Mouse (Mus musculus) hindbrain, postnatal 0 days (tissue): ENCODE data around the gene Timp3. TPM values are rescaled to one million over a fixed set of nuclear protein-coding genes. Genes with fewer than 3 reads are reported as not detected.

Source experiments
- ATAC-seq: fragments of 200-750 bp; cut with Nextera tagmentation; 2 replicates; pipeline ENCODE4 v1.8.0; 2017; ENCODE audit warnings: mild to moderate bottlenecking, moderate TSS enrichment, moderate library complexity
- DNase-seq: peaks from one replicate; pipeline ENCODE4 v3.0.0-alpha.2; 2015; ENCODE audit warnings: low spot score
- H3K27ac ChIP-seq: fragments of 300-500 bp; sonication (generic); 2 replicates; pipeline ENCODE4 v1.5.1; 2014; ENCODE audit warnings: mild to moderate bottlenecking
- H3K27me3 ChIP-seq: fragments of 300-500 bp; sonication (generic); 2 replicates; pipeline ENCODE4 v1.6.1; 2014; ENCODE audit warnings: low read length, mixed read lengths; ENCODE audit not compliant: insufficient read depth
- H3K36me3 ChIP-seq: fragments of 300-500 bp; sonication (generic); 2 replicates; pipeline ENCODE4 v1.6.1; 2014; ENCODE audit warnings: low read length, mixed read lengths; ENCODE audit not compliant: insufficient read depth
- H3K4me1 ChIP-seq: fragments of 300-500 bp; sonication (generic); 2 replicates; pipeline ENCODE4 v1.6.1; 2014; ENCODE audit warnings: antibody characterized with exemption, low read length, mixed read lengths; ENCODE audit not compliant: insufficient read depth
- H3K4me2 ChIP-seq: fragments of 300-500 bp; sonication (generic); 2 replicates; pipeline ENCODE4 v1.6.1; 2014; ENCODE audit warnings: low read depth, mild to moderate bottlenecking, low read length, moderate library complexity, mixed read lengths
- H3K4me3 ChIP-seq: fragments of 300-500 bp; sonication (generic); 2 replicates; pipeline ENCODE4 v1.5.1; 2014; ENCODE audit warnings: low read length
- H3K9ac ChIP-seq: fragments of 300-500 bp; sonication (generic); replicated peaks from 2 replicates; pipeline ENCODE4 v1.6.1; 2014; ENCODE audit warnings: mild to moderate bottlenecking, low read length, moderate library complexity, mixed read lengths
- H3K9me3 ChIP-seq: fragments of 300-500 bp; sonication (generic); 2 replicates; pipeline ENCODE4 v1.6.1; 2016; ENCODE audit warnings: low read length, mixed read lengths
- CTCF ChIP-seq: IDR thresholded peaks from 2 replicates; pipeline ENCODE4 v1.5.1; 2016; ENCODE audit warnings: antibody characterized with exemption, control low read depth, low read depth
- WGBS: fragments of 180-500 bp; shearing (Covaris S2); extraction: QIAGEN DNeasy Blood & Tissue Kit; methylation state at CpG from one replicate; pipeline ENCODE4 v1.1.7; 2014; 5-methylcytosine and 5-hydroxymethylcytosine counted together
- polyA plus RNA-seq: library from polyadenylated mRNA; unstranded; fragments of >200 nt; fragmentation: Nextera tagmentation; extraction: Ambion mirVana; gene quantifications from 2 replicates; pipeline ENCODE4 v1.2.1, GENCODE M21; 2015
- total RNA-seq: library from RNA; depleted of rRNA; stranded (reverse); fragments of >200 nt; gene quantifications from 2 replicates; pipeline ENCODE4 v1.2.3, GENCODE M21; 2014; rRNA removed

Timp3 gene
- total RNA-seq: 141 and 162 TPM in 2 replicates
- 59.7 and 60.0 TPM in 2 replicates for polyA plus RNA-seq

- Histone ChIP-seq H3K4me3 (peak within 1 kb of the TSS; percentile 60), H3K27me3 (no peaks in the 10 kb centered on the region), H3K9ac (peak within 1 kb of the TSS; percentile 53), H3K27ac (peak within 1 kb of the TSS; percentile 64), H3K4me1 (peaks cover 25% of the 10 kb centered on the region), H3K9me3 (no peaks in the 10 kb centered on the region), H3K36me3 (no peaks in the 10 kb centered on the region), H3K4me2 (peak within 1 kb of the TSS; percentile 67)
- 3% methylated on average over 64 of the region's 65 CpGs for WGBS
- no peak for TF ChIP-seq CTCF
- peak; percentile 90 for ATAC-seq
- peak; percentile 84 for DNase-seq
Observed at GRCm38 (mm10) chr10:86300293-86301116, at the start of gene Timp3. Gene Timp3 (plus strand): TSS chr10:86300372.

GRCm38 (mm10) chr10:86256221-86256620 is 44.0 kb upstream of the Timp3 start:
- Histone ChIP-seq H3K4me3 (no peak overlapping the region), H3K9ac (no peak overlapping the region), H3K36me3 (no peaks in the 10 kb centered on the region), H3K27ac (no peak overlapping the region), H3K4me1 (no peaks in the 10 kb centered on the region), H3K4me2 (no peak overlapping the region), H3K27me3 (no peaks in the 10 kb centered on the region), H3K9me3 (no peaks in the 10 kb centered on the region)
- DNase-seq (peak; percentile 72), ATAC-seq (0 out of 2 replicates have a peak, but pooled peaks have one; percentile 62)
- 51% methylated on average over 4 of the region's 4 CpGs for WGBS
- TF ChIP-seq CTCF: no peak

GRCm38 (mm10) chr10:86257045-86257444 is 43.1 kb upstream of the Timp3 start:
- DNase-seq (no peak), ATAC-seq (no peak)
- Histone ChIP-seq H3K9ac (no peak overlapping the region), H3K27me3 (no peaks in the 10 kb centered on the region), H3K4me1 (no peaks in the 10 kb centered on the region), H3K36me3 (no peaks in the 10 kb centered on the region), H3K27ac (no peak overlapping the region), H3K9me3 (no peaks in the 10 kb centered on the region), H3K4me2 (no peak overlapping the region), H3K4me3 (no peak overlapping the region)
- no peak for TF ChIP-seq CTCF
- 76% methylated on average over 3 of the region's 3 CpGs for WGBS

GRCm38 (mm10) chr10:86258046-86258445 is 42.1 kb upstream of the Timp3 start:
- DNase-seq: no peak
- H3K27ac ChIP-seq: no peak overlapping the region
- no peak overlapping the region for H3K4me3 ChIP-seq
- no peaks in the 10 kb centered on the region for H3K36me3 ChIP-seq
- H3K4me2 ChIP-seq: no peak overlapping the region
- TF ChIP-seq CTCF: no peak
- no peaks in the 10 kb centered on the region for H3K4me1 ChIP-seq
- 82% methylated on average over 4 of the region's 4 CpGs for WGBS
- 0 out of 2 replicates have a peak, but pooled peaks have one; percentile 29 for ATAC-seq
- no peaks in the 10 kb centered on the region for H3K9me3 ChIP-seq
- no peak overlapping the region for H3K9ac ChIP-seq
- H3K27me3 ChIP-seq: no peaks in the 10 kb centered on the region

GRCm38 (mm10) chr10:86258992-86259391 is 41.2 kb upstream of the Timp3 start:
- Histone ChIP-seq H3K36me3 (no peaks in the 10 kb centered on the region), H3K4me1 (no peaks in the 10 kb centered on the region), H3K9me3 (no peaks in the 10 kb centered on the region), H3K27ac (no peak overlapping the region), H3K9ac (no peak overlapping the region), H3K4me3 (no peak overlapping the region), H3K27me3 (no peaks in the 10 kb centered on the region), H3K4me2 (no peak overlapping the region)
- ATAC-seq (no peak), DNase-seq (no peak)
- TF ChIP-seq CTCF: no peak
- WGBS: 72% methylated on average over 3 of the region's 3 CpGs

GRCm38 (mm10) chr10:86261725-86262124 is 38.4 kb upstream of the Timp3 start:
- no peaks in the 10 kb centered on the region for H3K4me1 ChIP-seq
- no peak overlapping the region for H3K9ac ChIP-seq
- H3K27ac ChIP-seq: no peak overlapping the region
- no peaks in the 10 kb centered on the region for H3K36me3 ChIP-seq
- H3K4me2 ChIP-seq: no peak overlapping the region
- TF ChIP-seq CTCF: no peak
- no peaks in the 10 kb centered on the region for H3K27me3 ChIP-seq
- no peak overlapping the region for H3K4me3 ChIP-seq
- no peak for ATAC-seq
- WGBS: 75% methylated on average over 2 of the region's 2 CpGs
- no peaks in the 10 kb centered on the region for H3K9me3 ChIP-seq
- DNase-seq: no peak

GRCm38 (mm10) chr10:86264618-86265017 is 35.6 kb upstream of the Timp3 start:
- no peaks in the 10 kb centered on the region for H3K9me3 ChIP-seq
- H3K27ac ChIP-seq: no peak overlapping the region
- TF ChIP-seq CTCF: no peak
- ATAC-seq (no peak), DNase-seq (no peak)
- H3K4me2 ChIP-seq: no peak overlapping the region
- H3K4me3 ChIP-seq: no peak overlapping the region
- H3K27me3 ChIP-seq: no peaks in the 10 kb centered on the region
- H3K4me1 ChIP-seq: no peaks in the 10 kb centered on the region
- 90% methylated on average over 9 of the region's 9 CpGs for WGBS
- H3K9ac ChIP-seq: no peak overlapping the region
- H3K36me3 ChIP-seq: no peaks in the 10 kb centered on the region
